Mouse (Mus musculus) embryonic facial prominence, embryonic 11.5 days (tissue): ENCODE measurements around the gene Ptchd1. TPM values are rescaled to one million over a fixed set of nuclear protein-coding genes. Genes with fewer than 3 reads are reported as not detected.

Source experiments
- ATAC-seq: fragments of 200-750 bp; cut with Nextera tagmentation; replicated peaks from 2 replicates; pipeline ENCODE4 v1.8.0; 2017; ENCODE audit warnings: low read depth; ENCODE audit not compliant: insufficient number of reproducible peaks, low FRiP score, low TSS enrichment
- DNase-seq: peaks from one replicate; pipeline ENCODE4 v3.0.0-alpha.2; 2015; ENCODE audit warnings: low spot score
- H3K27ac ChIP-seq: fragments of 300-500 bp; sonication (generic); replicated peaks from 2 replicates; pipeline ENCODE4 v1.5.1; 2014; ENCODE audit warnings: mild to moderate bottlenecking, low read depth, low read length, control low read depth
- H3K27me3 ChIP-seq: fragments of 300-500 bp; sonication (generic); 2 replicates; pipeline ENCODE4 v1.6.1; 2014; ENCODE audit warnings: mild to moderate bottlenecking, low read length, moderate library complexity, mixed read lengths; ENCODE audit not compliant: control insufficient read depth, insufficient read depth
- H3K36me3 ChIP-seq: fragments of 300-500 bp; sonication (generic); replicated peaks from 2 replicates; pipeline ENCODE4 v1.6.1; 2014; ENCODE audit warnings: low read depth, mild to moderate bottlenecking, low read length, moderate library complexity, mixed read lengths; ENCODE audit not compliant: control insufficient read depth, insufficient read depth
- H3K4me1 ChIP-seq: fragments of 300-500 bp; sonication (generic); 2 replicates; pipeline ENCODE4 v1.6.1; 2014; ENCODE audit warnings: low read length, mixed read lengths; ENCODE audit not compliant: control insufficient read depth, insufficient read depth
- H3K4me2 ChIP-seq: fragments of 300-500 bp; sonication (generic); 2 replicates; pipeline ENCODE4 v1.6.1; 2014; ENCODE audit warnings: low read depth, mild to moderate bottlenecking, control low read depth, low read length, moderate library complexity
- H3K4me3 ChIP-seq: fragments of 300-500 bp; sonication (generic); 2 replicates; pipeline ENCODE4 v1.5.1; 2014; ENCODE audit warnings: low read depth, low read length, control low read depth
- H3K9ac ChIP-seq: fragments of 300-500 bp; sonication (generic); replicated peaks from 2 replicates; pipeline ENCODE4 v1.6.1; 2014; ENCODE audit warnings: mild to moderate bottlenecking, control low read depth, low read length
- H3K9me3 ChIP-seq: fragments of 300-500 bp; sonication (generic); replicated peaks from 2 replicates; pipeline ENCODE4 v1.6.1; 2016; ENCODE audit warnings: mild to moderate bottlenecking, low read length, inconsistent platforms, mixed read lengths; ENCODE audit not compliant: control insufficient read depth
- WGBS: fragments of 180-500 bp; shearing (Covaris S2); extraction: QIAGEN DNeasy Blood & Tissue Kit; methylation state at CpG from one replicate; pipeline ENCODE4 v1.1.7; 2014; 5-methylcytosine and 5-hydroxymethylcytosine counted together
- polyA plus RNA-seq: library from polyadenylated mRNA; unstranded; fragments of >200 nt; fragmentation: Nextera tagmentation; extraction: Ambion mirVana; gene quantifications from 2 replicates; pipeline ENCODE4 v1.2.1, GENCODE M21; 2014

The Ptchd1 gene
- polyA plus RNA-seq: 1.6 and 2.3 TPM in 2 replicates

DNA sequence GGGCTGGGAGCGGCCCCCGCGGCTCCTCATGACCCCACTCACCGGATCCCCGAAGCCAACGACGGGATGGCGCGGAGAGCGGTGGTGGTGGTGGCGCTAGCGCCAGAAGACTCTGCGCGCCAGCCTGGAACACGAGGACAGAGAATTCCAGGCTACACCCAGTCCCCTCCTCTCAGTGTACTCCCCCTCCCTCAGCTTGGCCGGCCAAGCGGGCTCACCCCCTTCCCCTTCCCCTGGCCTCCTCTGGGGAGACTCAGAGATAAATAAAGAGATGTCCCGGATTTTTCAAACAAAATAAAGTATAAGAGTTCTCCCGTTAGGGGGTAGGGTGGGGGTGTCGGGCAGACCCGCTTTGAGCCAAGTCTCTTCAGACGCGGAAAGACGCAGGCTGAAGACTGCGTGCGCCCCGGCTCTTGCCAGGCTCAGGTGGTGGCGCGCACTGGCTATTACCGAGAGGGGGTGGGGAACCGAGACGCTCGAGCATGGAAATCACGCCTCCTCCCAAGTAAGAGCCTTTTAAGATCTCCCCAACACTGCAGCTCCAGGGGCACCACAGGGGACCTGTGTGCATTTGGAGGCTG, at the start of gene Ptchd1:
Gene Ptchd1, minus strand, starts transcription at position 114 of the 581 bp plus-strand sequence.
- H3K36me3 ChIP-seq: no peaks in the 10 kb centered on the region
- ATAC-seq: peak; percentile 72
- peaks cover 22% of the 10 kb centered on the region for H3K27me3 ChIP-seq
- H3K27ac ChIP-seq: no peak within 1 kb of the TSS
- DNase-seq: peak; percentile 19
- 0 out of 2 replicates have a peak within 1 kb of the TSS, but pooled peaks have one; percentile 22 for H3K9ac ChIP-seq
- peak within 1 kb of the TSS; percentile 90 for H3K4me2 ChIP-seq
- no peaks in the 10 kb centered on the region for H3K4me1 ChIP-seq
- 31% methylated on average over 23 of the region's 34 CpGs for WGBS
- H3K9me3 ChIP-seq: no peaks in the 10 kb centered on the region
- H3K4me3 ChIP-seq: peak within 1 kb of the TSS; percentile 44

- H3K27me3 ChIP-seq: no peaks in the 10 kb centered on the region
- no peaks in the 10 kb centered on the region for H3K4me1 ChIP-seq
- no peak overlapping the region for H3K4me2 ChIP-seq
- H3K4me3 ChIP-seq: no peak overlapping the region
- no peaks in the 10 kb centered on the region for H3K9me3 ChIP-seq
- DNase-seq (no peak), ATAC-seq (no peak)
- H3K9ac ChIP-seq: no peak overlapping the region
- H3K36me3 ChIP-seq: no peaks in the 10 kb centered on the region
- 77% methylated on average over 1 of the region's 1 CpGs for WGBS
- no peak overlapping the region for H3K27ac ChIP-seq
Observed at GRCm38 (mm10) chrX:155657971-155658370, 34.4 kb upstream of the Ptchd1 start.

DNA sequence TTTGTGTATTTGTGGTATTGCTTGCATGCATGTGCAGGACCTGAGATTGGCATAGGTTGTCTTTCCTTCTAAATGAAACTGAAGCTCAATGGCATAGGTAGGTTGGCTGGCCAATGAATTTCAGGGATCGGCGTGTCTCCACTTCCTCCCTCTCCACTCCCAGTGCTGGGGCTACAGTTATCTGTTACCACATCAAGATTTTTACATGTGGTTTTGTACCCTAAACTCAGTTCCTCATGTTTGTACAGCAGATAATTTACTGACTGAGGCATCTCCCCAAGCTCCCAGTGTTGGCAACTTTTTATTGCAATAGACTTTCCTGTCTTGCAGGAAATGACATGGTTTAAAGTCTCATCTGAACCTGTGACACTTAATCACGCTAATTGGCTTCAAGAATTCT, 22.4 kb upstream of the Ptchd1 start:
- Histone ChIP-seq H3K36me3 (no peaks in the 10 kb centered on the region), H3K9me3 (no peaks in the 10 kb centered on the region), H3K9ac (no peak overlapping the region), H3K27ac (no peak overlapping the region), H3K4me3 (no peak overlapping the region), H3K4me1 (no peaks in the 10 kb centered on the region), H3K27me3 (no peaks in the 10 kb centered on the region), H3K4me2 (no peak overlapping the region)
- DNase-seq (no peak), ATAC-seq (no peak)
- WGBS: 87% methylated on average over 3 of the region's 3 CpGs

- no peaks in the 10 kb centered on the region for H3K9me3 ChIP-seq
- no peaks in the 10 kb centered on the region for H3K4me1 ChIP-seq
- DNase-seq (peak; percentile 21), ATAC-seq (no peak)
- H3K27ac ChIP-seq: no peak overlapping the region
- H3K27me3 ChIP-seq: no peaks in the 10 kb centered on the region
- H3K9ac ChIP-seq: no peak overlapping the region
- WGBS: 8% methylated on average over 1 of the region's 1 CpGs
- H3K4me2 ChIP-seq: no peak overlapping the region
- no peaks in the 10 kb centered on the region for H3K36me3 ChIP-seq
- H3K4me3 ChIP-seq: no peak overlapping the region
Observed at GRCm38 (mm10) chrX:155643975-155644374, 20.4 kb upstream of the Ptchd1 start.

DNA sequence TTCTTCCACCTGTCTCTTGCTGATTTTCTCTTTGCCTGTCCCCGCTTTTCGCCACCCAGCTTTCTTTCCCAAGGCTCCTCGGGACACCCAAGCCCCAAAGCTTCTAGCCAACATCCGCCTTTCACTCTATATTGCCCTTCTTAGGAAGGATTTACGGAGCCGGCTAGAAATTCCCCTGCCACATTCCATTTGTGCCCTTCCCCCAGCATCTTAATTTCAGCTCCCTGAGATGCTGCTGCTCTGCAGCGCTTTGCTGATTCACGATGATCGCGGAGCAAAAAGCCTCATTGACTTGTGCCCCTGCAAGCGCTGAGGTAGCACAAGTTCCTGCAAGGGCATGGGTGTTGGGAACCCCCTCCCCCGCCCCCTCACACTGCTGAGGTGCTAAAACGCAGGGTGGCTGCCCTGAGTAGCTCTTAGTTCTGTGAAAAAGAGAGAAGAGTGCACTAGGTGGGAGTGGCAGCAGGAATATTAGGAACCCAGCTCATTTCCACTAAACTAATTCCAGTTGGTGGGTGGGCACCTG, 2.1 kb upstream of the Ptchd1 start:
- DNase-seq (peak; percentile 43), ATAC-seq (no peak)
- H3K4me1 ChIP-seq: no peaks in the 10 kb centered on the region
- H3K36me3 ChIP-seq: no peaks in the 10 kb centered on the region
- peaks cover 22% of the 10 kb centered on the region for H3K27me3 ChIP-seq
- no peak overlapping the region for H3K27ac ChIP-seq
- H3K4me2 ChIP-seq: no peak overlapping the region
- 12% methylated on average over 13 of the region's 13 CpGs for whole genome bisulfite sequencing
- no peak overlapping the region for H3K4me3 ChIP-seq
- no peak overlapping the region for H3K9ac ChIP-seq
- H3K9me3 ChIP-seq: no peaks in the 10 kb centered on the region

DNA sequence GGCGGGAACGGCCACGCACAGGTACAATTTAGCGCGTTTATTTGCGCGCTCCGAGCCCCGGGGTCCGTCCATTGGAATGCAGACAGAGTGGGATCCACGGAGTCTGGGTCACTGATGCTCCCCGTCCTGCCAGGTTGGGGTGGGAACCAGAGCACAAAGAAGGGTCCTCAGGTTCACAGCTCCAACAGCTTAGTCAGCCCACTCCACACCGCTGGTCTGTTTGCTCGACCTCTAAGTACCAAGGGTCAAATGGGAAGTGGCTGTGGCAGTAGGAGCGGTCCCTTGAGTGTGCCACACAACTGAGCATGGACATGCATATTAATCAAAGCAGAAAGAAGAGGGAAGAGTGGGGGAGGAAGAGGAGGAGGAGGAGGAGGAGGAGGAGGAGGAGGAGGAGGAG, 1.3 kb upstream of the Ptchd1 start:
- WGBS: 17% methylated on average over 15 of the region's 15 CpGs
- Histone ChIP-seq H3K9ac (no peak overlapping the region), H3K27me3 (peaks cover 22% of the 10 kb centered on the region), H3K4me3 (peak overlapping the region; percentile 27), H3K4me2 (peak overlapping the region; percentile 90), H3K36me3 (no peaks in the 10 kb centered on the region), H3K9me3 (no peaks in the 10 kb centered on the region), H3K27ac (no peak overlapping the region), H3K4me1 (no peaks in the 10 kb centered on the region)
- DNase-seq (no peak), ATAC-seq (no peak)

DNA sequence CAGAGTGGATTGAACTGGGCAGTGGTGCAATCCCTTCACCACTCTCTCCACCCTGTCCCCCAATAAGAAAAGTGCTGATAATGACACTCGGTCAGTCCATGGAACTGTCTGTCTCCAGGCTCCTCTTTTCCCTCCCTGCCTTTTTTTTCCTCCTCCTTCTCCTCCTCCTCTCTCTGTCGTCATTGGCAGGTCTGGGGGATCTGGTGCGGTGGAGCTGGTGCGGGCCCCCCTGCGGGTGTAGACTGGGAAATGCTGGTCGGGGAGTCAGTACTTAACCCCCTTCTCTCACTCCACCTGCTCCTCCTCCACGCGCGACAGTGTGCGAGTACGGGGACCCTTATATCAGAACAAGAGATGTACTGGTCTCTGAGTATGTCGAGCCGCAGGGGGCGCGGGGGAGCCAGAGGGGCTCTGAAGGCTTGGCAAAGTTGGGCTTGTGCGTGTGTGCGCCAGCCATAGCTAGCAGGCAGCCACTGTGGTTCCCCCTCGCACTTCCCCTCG, 777 bp upstream of the Ptchd1 start, which contains the start of gene Gm15155:
Gene Gm15155, plus strand, starts transcription at position 401 of the 501 bp plus-strand sequence.
- WGBS: 18% methylated on average over 19 of the region's 19 CpGs
- Histone ChIP-seq H3K27me3 (peaks cover 22% of the 10 kb centered on the region), H3K4me3 (peak within 1 kb of the TSS; percentile 44), H3K27ac (no peak within 1 kb of the TSS), H3K9me3 (no peaks in the 10 kb centered on the region), H3K36me3 (no peaks in the 10 kb centered on the region), H3K4me1 (no peaks in the 10 kb centered on the region), H3K9ac (0 out of 2 replicates have a peak within 1 kb of the TSS, but pooled peaks have one; percentile 22), H3K4me2 (peak within 1 kb of the TSS; percentile 90)
- ATAC-seq (peak; percentile 41), DNase-seq (peak; percentile 29)

DNA sequence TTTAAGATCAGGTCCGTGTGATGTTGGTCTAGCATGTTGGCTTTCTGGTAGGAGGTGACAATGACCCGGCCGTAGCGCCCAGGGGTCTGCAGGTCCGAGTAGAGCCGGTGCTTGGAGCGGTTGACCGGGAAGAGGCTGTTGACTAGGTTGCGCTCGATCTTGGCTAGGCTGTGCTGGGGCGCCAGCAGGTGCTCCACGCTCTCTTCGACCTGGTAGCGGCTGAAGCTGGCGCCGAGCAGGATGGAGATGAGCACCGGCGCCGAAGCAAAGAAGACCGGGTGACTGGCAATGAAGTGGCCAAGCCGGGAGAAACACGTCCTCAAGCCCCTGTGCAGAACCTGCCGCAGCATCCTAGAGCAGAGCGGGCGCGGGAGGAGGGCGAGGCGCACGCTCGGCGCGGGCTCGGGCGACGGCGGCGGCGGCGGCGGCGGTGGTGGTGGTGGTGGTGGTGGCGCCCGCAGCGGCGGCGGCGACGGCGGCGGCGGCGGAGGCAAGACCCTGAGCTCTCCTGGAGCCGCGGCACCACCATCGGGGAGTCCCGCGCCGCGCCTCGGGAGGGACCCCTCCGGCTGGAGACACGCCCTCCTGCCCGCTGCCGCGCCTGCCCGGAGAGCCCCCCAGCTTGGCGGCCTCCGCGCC, 534 bp downstream of the Ptchd1 start:
- no peaks in the 10 kb centered on the region for H3K4me1 ChIP-seq
- peak; percentile 6 for DNase-seq
- peak overlapping the region; percentile 90 for H3K4me2 ChIP-seq
- H3K4me3 ChIP-seq: peak overlapping the region; percentile 44
- peak; percentile 73 for ATAC-seq
- WGBS: 21% methylated on average over 27 of the region's 69 CpGs
- H3K9me3 ChIP-seq: no peaks in the 10 kb centered on the region
- peaks cover 22% of the 10 kb centered on the region for H3K27me3 ChIP-seq
- no peak overlapping the region for H3K27ac ChIP-seq
- H3K36me3 ChIP-seq: no peaks in the 10 kb centered on the region
- H3K9ac ChIP-seq: 0 out of 2 replicates have a peak overlapping the region, but pooled peaks have one; percentile 22
